Mouse (Mus musculus) hindbrain, embryonic 12.5 days (tissue): Measurements from ENCODE around the gene Shld2. TPM values are rescaled to one million over a fixed set of nuclear protein-coding genes. Genes with fewer than 3 reads are reported as not detected.
A peak's percentile ranks its signal among the peaks of the same experiment; 100 is the strongest.

Experiments used
- ATAC-seq: fragments of 200-750 bp; cut with Nextera tagmentation; 2 replicates; pipeline ENCODE4 v1.8.0; 2017; ENCODE audit warnings: moderate TSS enrichment; ENCODE audit not compliant: low FRiP score
- H3K27ac ChIP-seq: fragments of 300-500 bp; sonication (generic); 2 replicates; pipeline ENCODE4 v1.5.1; 2016; ENCODE audit warnings: mild to moderate bottlenecking
- H3K27me3 ChIP-seq: fragments of 300-500 bp; sonication (generic); 2 replicates; pipeline ENCODE4 v1.6.1; 2016; ENCODE audit warnings: mild to moderate bottlenecking
- H3K36me3 ChIP-seq: fragments of 300-500 bp; sonication (generic); 2 replicates; pipeline ENCODE4 v1.6.1; 2016; ENCODE audit warnings: mild to moderate bottlenecking
- H3K4me1 ChIP-seq: fragments of 300-500 bp; sonication (generic); 2 replicates; pipeline ENCODE4 v1.6.1; 2016
- H3K4me2 ChIP-seq: fragments of 300-500 bp; sonication (generic); replicated peaks from 2 replicates; pipeline ENCODE4 v1.6.1; 2016; ENCODE audit warnings: mild to moderate bottlenecking
- H3K4me3 ChIP-seq: fragments of 300-500 bp; sonication (generic); 2 replicates; pipeline ENCODE4 v1.5.1; 2016; ENCODE audit warnings: mild to moderate bottlenecking
- H3K9ac ChIP-seq: fragments of 300-500 bp; sonication (generic); 2 replicates; pipeline ENCODE4 v1.6.1; 2016; ENCODE audit warnings: mild to moderate bottlenecking, moderate library complexity
- H3K9me3 ChIP-seq: fragments of 300-500 bp; sonication (generic); replicated peaks from 2 replicates; pipeline ENCODE4 v1.6.1; 2016; ENCODE audit warnings: mild to moderate bottlenecking
- WGBS: fragments of 180-500 bp; shearing (Covaris S2); methylation state at CpG from one replicate; pipeline ENCODE4 v1.1.7; 2016; 5-methylcytosine and 5-hydroxymethylcytosine counted together
- polyA plus RNA-seq: library from polyadenylated mRNA; unstranded; fragments of >200 nt; fragmentation: Nextera tagmentation; extraction: Ambion mirVana; gene quantifications from 2 replicates; pipeline ENCODE4 v1.2.1, GENCODE M21; 2016

The Shld2 gene
- polyA plus RNA-seq, 1 experiment from 2014 or later: 9.4 TPM

- 84% methylated on average over 4 of the region's 4 CpGs for WGBS
- no peak for ATAC-seq
Observed at GRCm38 (mm10) chr14:34226566-34226965, 83.7 kb downstream of the Shld2 start.

DNA sequence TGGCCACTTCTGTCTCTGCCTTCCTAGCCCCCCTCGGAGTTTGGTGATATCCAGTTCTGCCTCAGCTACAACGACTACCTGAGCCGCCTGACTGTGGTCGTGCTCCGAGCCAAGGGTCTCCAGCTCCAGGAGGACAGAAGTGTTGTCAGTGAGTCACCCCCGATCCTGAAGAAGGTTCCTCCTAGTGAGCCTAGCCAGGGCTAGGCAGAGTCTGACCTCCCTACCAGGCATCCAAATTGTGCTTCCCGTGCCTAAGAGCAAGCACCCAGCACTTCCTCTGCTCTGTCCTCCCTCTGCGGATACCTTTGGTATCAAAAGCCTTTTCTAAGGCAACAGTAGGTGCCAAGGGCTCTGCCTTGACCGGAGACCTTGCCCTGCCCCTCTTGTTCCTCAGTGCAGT is 84.3 kb downstream of the Shld2 start:
- Histone ChIP-seq H3K9me3 (no peaks in the 10 kb centered on the region), H3K4me1 (no peaks in the 10 kb centered on the region), H3K4me2 (no peak overlapping the region), H3K9ac (no peak overlapping the region), H3K27me3 (peaks cover 7% of the 10 kb centered on the region; the same call in 1 of the 2 replicates), H3K4me3 (no peak overlapping the region), H3K27ac (no peak overlapping the region), H3K36me3 (no peaks in the 10 kb centered on the region)
- WGBS: 89% methylated on average over 9 of the region's 9 CpGs
- ATAC-seq: no peak

More at GRCm38 (mm10) chr14:34226566-34226965, 83.7 kb downstream of the Shld2 start:
- no peaks in the 10 kb centered on the region for H3K36me3 ChIP-seq
- no peak overlapping the region for H3K27ac ChIP-seq
- H3K4me1 ChIP-seq: no peaks in the 10 kb centered on the region
- 0 out of 2 replicates have a peak, but pooled peaks cover under 1% of the 10 kb centered on the region for H3K27me3 ChIP-seq
- no peak overlapping the region for H3K4me3 ChIP-seq
- no peaks in the 10 kb centered on the region for H3K9me3 ChIP-seq
- H3K9ac ChIP-seq: no peak overlapping the region
- H3K4me2 ChIP-seq: no peak overlapping the region

DNA sequence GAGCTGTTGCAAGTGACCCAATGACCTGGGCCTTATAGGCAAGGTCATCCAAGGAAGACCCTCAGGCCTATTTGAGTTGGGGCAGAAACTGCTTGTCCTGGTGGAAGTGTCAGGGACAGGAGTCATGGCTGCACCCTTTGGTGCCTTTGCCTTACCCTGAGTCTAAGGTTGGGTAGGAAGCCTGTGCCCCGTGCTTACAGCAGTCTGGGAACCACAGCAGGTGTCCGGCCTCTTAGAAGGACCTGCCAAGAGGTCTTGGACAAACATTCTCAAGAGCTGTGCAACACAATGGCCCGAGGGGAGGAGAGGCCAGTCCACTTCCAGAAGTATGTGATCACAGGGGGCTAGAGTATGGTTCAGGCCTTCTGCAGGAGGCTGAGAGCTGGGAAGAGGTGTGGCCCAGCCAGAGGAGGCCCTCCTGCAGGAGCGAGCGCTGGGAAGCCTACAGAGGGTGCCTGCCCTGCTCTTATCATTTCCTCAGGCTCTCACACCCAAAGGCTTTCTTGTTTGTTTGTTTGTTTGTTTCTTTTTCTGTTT is 86.9 kb downstream of the Shld2 start:
- WGBS: 77% methylated on average over 5 of the region's 5 CpGs
- no peaks in the 10 kb centered on the region for H3K9me3 ChIP-seq
- H3K36me3 ChIP-seq: no peaks in the 10 kb centered on the region
- peaks cover 31% of the 10 kb centered on the region for H3K27me3 ChIP-seq
- no peak for ATAC-seq
- no peak overlapping the region for H3K9ac ChIP-seq
- H3K27ac ChIP-seq: no peak overlapping the region
- H3K4me1 ChIP-seq: peaks cover 4% of the 10 kb centered on the region; the same call in 1 of the 2 replicates
- no peak overlapping the region for H3K4me3 ChIP-seq
- H3K4me2 ChIP-seq: no peak overlapping the region

DNA sequence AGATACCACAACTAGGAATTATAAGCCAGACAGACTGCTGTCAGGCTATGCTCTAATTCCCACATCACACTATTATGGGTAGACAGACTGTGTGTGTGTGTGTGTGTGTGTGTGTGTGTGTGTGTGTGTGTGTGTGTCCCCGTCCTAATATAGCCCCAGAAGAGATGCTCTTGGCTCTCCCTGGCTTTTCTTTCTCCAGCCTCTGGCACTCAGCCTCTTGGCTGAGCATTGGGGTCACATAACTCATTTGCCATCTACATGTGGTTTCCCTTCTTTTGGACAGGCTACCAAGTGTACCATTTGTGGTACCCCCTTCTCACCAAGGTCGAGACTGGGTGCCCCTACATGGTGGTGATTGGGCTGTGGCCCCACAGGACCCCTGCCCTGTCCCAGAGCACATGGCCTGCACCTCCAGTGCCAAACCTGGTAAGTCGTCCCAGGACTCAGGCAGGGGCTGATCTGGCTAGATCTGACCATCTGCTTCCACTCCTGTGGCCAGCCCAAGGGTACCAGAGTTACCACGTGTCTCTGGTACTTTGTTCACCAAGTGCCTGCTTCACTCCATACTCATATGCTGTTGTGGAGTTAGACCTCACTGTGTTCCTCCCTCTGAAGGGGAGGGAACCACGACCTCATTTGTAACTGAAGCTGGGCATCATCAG is 88.7 kb downstream of the Shld2 start:
- Histone ChIP-seq H3K4me1 (peaks cover 4% of the 10 kb centered on the region; the same call in 1 of the 2 replicates), H3K4me3 (no peak overlapping the region), H3K27me3 (peaks cover 31% of the 10 kb centered on the region), H3K9me3 (no peaks in the 10 kb centered on the region), H3K4me2 (no peak overlapping the region), H3K27ac (no peak overlapping the region), H3K9ac (no peak overlapping the region), H3K36me3 (no peaks in the 10 kb centered on the region)
- no peak for ATAC-seq
- WGBS: 77% methylated on average over 5 of the region's 5 CpGs

GRCm38 (mm10) chr14:34220426-34220825 is 89.9 kb downstream of the Shld2 start:
- no peaks in the 10 kb centered on the region for H3K36me3 ChIP-seq
- no peak overlapping the region for H3K4me3 ChIP-seq
- H3K4me1 ChIP-seq: peaks cover 4% of the 10 kb centered on the region; the same call in 1 of the 2 replicates
- H3K27ac ChIP-seq: no peak overlapping the region
- H3K9me3 ChIP-seq: no peaks in the 10 kb centered on the region
- 75% methylated on average over 5 of the region's 5 CpGs for WGBS
- peaks cover 31% of the 10 kb centered on the region for H3K27me3 ChIP-seq
- no peak overlapping the region for H3K4me2 ChIP-seq
- ATAC-seq: no peak
- H3K9ac ChIP-seq: no peak overlapping the region

- Histone ChIP-seq H3K4me3 (peak overlapping the region; percentile 19; the same call in 1 of the 2 replicates), H3K27ac (no peak overlapping the region), H3K9ac (no peak overlapping the region), H3K9me3 (no peaks in the 10 kb centered on the region), H3K27me3 (peaks cover 31% of the 10 kb centered on the region), H3K4me2 (peak overlapping the region; percentile 49), H3K36me3 (no peaks in the 10 kb centered on the region), H3K4me1 (peaks cover 4% of the 10 kb centered on the region; the same call in 1 of the 2 replicates)
- 6% methylated on average over 29 of the region's 29 CpGs for WGBS
- peak; percentile 19; the same call in 1 of the 2 replicates for ATAC-seq
Observed at GRCm38 (mm10) chr14:34219786-34220198, 90.5 kb downstream of the Shld2 start.

GRCm38 (mm10) chr14:34219295-34219694 is 91.0 kb downstream of the Shld2 start, which contains the start of gene Syt15:
Gene Syt15 (plus strand): TSS chr14:34219595.
- H3K9ac ChIP-seq: no peak within 1 kb of the TSS
- no peaks in the 10 kb centered on the region for H3K36me3 ChIP-seq
- ATAC-seq: no peak
- H3K27me3 ChIP-seq: peaks cover 31% of the 10 kb centered on the region
- WGBS: 73% methylated on average over 6 of the region's 6 CpGs
- H3K4me1 ChIP-seq: peaks cover 4% of the 10 kb centered on the region; the same call in 1 of the 2 replicates
- H3K4me3 ChIP-seq: peak within 1 kb of the TSS; percentile 19; the same call in 1 of the 2 replicates
- H3K27ac ChIP-seq: no peak within 1 kb of the TSS
- H3K9me3 ChIP-seq: no peaks in the 10 kb centered on the region
- peak within 1 kb of the TSS; percentile 49 for H3K4me2 ChIP-seq

GRCm38 (mm10) chr14:34215451-34216127 is 94.7 kb downstream of the Shld2 start:
- Histone ChIP-seq H3K4me3 (no peak overlapping the region), H3K36me3 (no peaks in the 10 kb centered on the region), H3K9me3 (no peaks in the 10 kb centered on the region), H3K27ac (no peak overlapping the region), H3K4me2 (no peak overlapping the region), H3K4me1 (peaks cover 4% of the 10 kb centered on the region; the same call in 1 of the 2 replicates), H3K27me3 (peaks cover 21% of the 10 kb centered on the region), H3K9ac (no peak overlapping the region)
- WGBS: 74% methylated on average over 6 of the region's 6 CpGs
- ATAC-seq: no peak

GRCm38 (mm10) chr14:34209942-34210341 is 100.4 kb downstream of the Shld2 start:
- H3K27ac ChIP-seq: no peak overlapping the region
- WGBS: 89% methylated on average over 4 of the region's 4 CpGs
- H3K4me3 ChIP-seq: no peak overlapping the region
- no peaks in the 10 kb centered on the region for H3K27me3 ChIP-seq
- H3K4me1 ChIP-seq: no peaks in the 10 kb centered on the region
- ATAC-seq: no peak
- H3K36me3 ChIP-seq: no peaks in the 10 kb centered on the region
- no peaks in the 10 kb centered on the region for H3K9me3 ChIP-seq
- no peak overlapping the region for H3K4me2 ChIP-seq
- no peak overlapping the region for H3K9ac ChIP-seq

GRCm38 (mm10) chr14:34209080-34209479 is 101.2 kb downstream of the Shld2 start:
- Histone ChIP-seq H3K4me1 (no peaks in the 10 kb centered on the region), H3K9me3 (no peaks in the 10 kb centered on the region), H3K4me2 (no peak overlapping the region), H3K4me3 (no peak overlapping the region), H3K36me3 (no peaks in the 10 kb centered on the region), H3K27ac (no peak overlapping the region), H3K27me3 (no peaks in the 10 kb centered on the region), H3K9ac (no peak overlapping the region)
- 62% methylated on average over 4 of the region's 4 CpGs for WGBS
- ATAC-seq: no peak

DNA sequence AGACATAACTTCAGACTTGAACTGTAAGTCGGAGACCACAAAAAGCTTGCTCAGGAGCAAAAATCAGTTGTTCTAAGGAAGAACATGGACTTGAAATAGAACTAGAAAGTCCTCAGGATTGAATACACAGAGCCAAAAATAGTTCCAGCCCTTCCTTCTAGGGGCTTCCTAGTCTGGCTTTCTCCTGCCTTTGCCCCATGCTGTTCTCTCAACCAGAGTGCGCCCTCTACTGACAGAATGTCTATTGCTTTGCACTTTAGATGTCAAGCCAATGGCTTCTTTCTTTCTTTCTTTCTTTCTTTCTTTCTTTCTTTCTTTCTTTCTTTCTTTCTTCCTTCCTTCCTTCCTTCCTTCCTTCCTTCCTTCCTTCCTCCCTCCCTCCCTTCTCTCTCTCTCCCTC is 101.6 kb downstream of the Shld2 start:
- H3K4me2 ChIP-seq: no peak overlapping the region
- no peaks in the 10 kb centered on the region for H3K27me3 ChIP-seq
- no peak overlapping the region for H3K27ac ChIP-seq
- no peak overlapping the region for H3K4me3 ChIP-seq
- WGBS: 50% methylated on average over 2 of the region's 2 CpGs
- H3K36me3 ChIP-seq: no peaks in the 10 kb centered on the region
- ATAC-seq: no peak
- no peaks in the 10 kb centered on the region for H3K4me1 ChIP-seq
- no peaks in the 10 kb centered on the region for H3K9me3 ChIP-seq
- no peak overlapping the region for H3K9ac ChIP-seq

GRCm38 (mm10) chr14:34207996-34208395 is 102.3 kb downstream of the Shld2 start:
- no peaks in the 10 kb centered on the region for H3K9me3 ChIP-seq
- no peak overlapping the region for H3K4me3 ChIP-seq
- H3K36me3 ChIP-seq: no peaks in the 10 kb centered on the region
- no peak for ATAC-seq
- no peaks in the 10 kb centered on the region for H3K4me1 ChIP-seq
- no peaks in the 10 kb centered on the region; the same call in 1 of the 2 replicates for H3K27me3 ChIP-seq
- H3K4me2 ChIP-seq: no peak overlapping the region
- no peak overlapping the region for H3K9ac ChIP-seq
- WGBS: 78% methylated on average over 6 of the region's 6 CpGs
- no peak overlapping the region for H3K27ac ChIP-seq
